Mouse (Mus musculus): Measurements from ENCODE around the gene Aqr. TPM values are rescaled to one million over a fixed set of nuclear protein-coding genes. Genes with fewer than 3 reads are reported as not detected.

Gene Aqr
- polyA plus RNA-seq, 1 experiment: 16.6 TPM

DNA sequence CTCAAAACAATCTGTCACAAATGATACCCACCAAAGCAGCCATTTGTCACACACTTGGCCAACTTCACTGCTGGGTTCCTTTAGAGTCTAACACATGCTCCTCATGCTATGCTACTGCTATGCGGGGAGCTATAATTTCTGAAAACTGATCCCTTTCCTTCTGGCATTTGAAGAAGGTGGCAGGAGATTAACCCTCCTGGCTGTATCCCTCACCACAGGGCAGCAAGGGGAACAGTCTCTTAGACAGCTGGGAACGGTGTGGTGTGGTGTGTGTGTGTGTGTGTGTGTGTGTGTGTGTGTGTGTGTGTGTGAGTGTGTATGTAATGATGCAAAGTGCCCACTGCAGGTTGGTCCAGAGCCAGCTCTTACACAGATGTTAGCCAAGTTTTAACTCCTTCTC, 51.0 kb downstream of the Aqr start:
- DNase-seq (ENCODE audit: low read depth): no peak

DNA sequence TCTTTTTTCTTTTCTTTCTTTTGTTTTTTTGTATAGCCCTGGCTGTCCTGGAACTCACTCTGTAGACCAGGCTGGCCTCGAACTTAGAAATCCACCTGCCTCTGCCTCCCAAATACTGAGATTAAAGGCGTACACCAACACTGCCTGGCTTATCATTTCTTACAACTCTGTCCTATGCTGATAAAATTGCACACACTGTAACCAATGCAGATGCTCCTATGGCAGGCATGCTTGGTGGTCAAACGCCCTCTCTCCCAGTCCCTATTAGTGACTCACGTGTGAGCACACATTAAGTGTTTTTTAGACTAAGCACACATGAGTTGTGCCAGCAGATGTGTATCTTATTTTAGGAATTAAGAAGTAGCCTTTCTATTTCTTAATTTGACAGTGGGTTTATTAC, 53.5 kb downstream of the Aqr start:
- no peak for DNase-seq (ENCODE audit: low read depth)

DNA sequence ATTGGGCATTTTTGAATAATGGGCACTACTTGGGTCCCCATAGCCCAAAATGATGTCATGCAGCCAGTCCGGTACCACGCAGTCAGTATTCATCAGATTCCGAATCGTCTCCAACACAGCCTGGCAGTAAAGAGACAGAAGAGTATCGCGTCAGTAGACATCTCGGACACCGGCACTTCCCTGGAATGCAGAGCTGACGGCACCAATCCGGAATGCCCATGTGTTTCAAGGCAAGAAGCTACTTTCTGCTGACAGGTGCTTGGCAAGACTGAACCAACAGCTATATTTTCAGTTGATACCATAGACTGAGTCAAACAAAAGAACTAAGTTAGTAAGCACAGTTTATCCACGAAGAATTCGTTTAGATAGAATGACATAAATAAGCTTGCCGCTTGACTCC, 56.2 kb downstream of the Aqr start:
- no peak for DNase-seq (ENCODE audit: low read depth)

DNA sequence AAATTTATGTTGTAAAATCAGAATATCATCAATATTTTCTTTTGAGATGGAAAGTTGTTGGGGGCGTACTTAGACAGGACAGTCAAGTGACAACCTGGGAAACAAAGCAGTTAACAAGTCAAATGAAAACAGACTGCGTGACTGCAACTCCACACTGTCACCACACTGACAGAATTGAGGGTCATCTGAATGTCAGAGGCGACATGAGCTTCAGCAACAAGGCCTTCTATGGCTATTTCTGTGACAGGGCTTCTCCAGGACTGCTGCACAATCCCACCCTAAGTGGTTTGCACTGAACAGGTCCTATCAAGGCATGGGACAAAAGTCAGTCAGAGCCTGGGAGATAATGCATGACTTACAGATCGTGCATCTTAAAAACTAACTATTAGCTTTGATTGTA, 63.5 kb downstream of the Aqr start:
- no peak for DNase-seq (ENCODE audit: low read depth)

DNA sequence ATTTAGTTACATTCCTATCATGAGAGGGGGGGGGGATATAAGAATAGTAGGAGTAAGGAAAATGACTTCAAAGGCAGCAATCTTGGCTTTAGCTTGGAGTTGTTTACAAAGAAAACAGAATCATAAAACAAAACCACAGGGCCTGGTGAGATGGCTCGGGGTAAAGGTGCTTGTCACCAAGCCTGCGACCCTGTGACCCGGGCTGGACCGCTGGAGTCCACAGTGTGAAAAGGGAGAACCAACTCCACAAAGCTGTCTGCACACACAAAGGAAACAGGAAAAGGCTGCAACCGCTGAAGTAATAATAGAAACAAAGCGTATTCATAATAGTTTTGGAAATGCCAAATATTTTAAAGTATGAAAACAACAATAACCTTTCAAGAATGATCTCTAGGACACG, 67.4 kb downstream of the Aqr start:
- DNase-seq (ENCODE audit: low read depth): no peak

DNA sequence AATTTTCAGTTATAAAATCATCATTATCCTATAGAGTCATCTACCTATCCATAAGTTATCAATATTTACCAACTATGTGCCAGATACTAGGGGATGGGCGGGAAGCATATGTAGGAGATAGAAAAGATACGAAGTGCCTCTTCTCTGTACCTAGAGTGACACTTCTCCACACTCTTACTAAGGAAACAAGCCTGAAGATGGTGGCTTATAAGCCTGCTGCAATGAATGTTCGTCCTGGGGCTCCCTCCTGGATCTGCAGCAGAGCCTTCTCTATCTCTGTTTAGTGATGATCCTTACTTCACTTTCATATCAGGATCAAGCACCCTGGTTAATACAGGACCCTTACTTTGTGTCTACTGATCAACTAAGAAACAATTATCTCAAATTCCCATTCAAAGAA, 69.2 kb downstream of the Aqr start:
- DNase-seq (ENCODE audit: low read depth): no peak

DNA sequence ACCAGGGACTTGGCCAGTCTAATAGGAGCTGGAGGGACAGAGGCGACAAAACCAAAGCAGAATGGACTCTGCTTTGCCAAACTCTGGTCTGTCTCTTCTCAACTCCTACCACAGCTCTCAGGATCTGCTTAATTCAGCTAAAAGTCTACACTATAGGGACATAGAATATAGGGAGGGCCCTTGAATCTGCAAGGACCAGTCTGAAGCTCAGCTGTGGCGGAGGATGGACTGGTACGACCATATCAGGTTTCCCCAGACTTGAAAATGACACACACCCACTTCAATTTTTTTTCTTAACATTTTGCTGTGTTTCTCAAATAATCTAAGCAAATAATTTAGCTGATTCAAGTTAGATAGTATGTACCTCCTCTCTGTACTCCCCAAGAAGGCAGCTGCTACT, 69.6 kb downstream of the Aqr start:
- DNase-seq (ENCODE audit: low read depth): no peak

DNA sequence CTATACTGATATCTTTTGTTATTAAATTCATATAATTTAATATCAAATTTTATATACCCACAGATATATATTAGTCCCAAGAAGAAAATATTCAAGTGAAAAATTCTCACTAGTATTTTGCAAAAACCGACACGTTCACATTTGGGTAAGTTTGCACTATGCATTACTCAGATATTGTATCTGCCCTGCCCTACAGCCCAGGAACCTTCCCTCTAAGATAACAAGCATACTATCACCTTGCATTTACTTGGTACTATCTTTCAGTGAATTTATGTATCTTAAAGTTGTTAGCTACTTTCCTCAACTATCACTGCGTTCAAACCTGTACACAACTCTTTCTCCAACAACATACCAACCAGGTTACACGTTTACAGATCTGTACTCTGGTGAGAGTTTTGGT, 71.3 kb downstream of the Aqr start:
- DNase-seq (ENCODE audit: low read depth): no peak

DNA sequence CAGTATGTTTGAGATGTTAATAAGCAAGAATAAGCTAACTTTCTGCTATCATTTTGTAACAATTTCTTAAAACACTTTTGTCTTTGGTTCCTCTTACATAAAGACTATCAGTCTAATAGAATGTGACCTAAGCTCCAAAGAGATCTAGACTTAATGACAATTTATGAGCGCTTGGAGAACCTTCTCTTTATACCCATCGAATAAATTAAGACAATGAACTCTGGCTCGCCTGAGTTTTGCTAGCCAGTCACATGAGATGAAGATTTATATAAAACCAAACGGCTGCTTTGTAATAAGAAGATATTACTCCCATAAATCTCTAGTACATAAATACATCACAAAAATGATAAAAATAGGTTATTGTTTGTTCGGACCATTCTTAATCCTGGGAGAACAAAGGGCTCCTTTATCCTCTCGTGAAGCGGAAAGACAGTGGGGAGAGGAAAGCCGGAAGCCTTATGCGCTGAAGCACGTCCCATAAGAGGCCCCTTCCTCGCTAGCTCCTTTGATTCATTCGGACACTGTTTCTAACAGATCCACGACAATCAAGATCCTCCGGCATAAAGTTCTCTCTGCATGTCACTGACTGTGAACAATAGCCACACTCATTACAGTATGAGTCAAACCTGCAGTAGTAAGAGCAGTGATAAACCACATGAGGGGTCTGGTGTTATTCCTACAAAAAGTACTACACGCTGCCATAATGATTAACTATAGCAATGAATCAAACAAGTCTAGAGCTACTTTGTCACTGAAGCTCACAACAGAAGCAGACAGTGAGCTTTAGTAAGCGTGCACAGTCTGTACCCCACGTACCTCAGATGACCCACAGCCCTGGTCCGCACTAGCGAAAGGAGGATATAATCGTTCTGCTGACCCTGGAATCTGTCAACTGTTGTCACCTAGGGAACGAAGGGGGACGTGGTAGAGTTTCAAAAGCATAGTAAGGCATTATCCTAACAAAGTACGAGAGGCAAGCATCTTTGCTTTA, 79.2 kb downstream of the Aqr start:
- no peak for DNase-seq (ENCODE audit: low read depth)

DNA sequence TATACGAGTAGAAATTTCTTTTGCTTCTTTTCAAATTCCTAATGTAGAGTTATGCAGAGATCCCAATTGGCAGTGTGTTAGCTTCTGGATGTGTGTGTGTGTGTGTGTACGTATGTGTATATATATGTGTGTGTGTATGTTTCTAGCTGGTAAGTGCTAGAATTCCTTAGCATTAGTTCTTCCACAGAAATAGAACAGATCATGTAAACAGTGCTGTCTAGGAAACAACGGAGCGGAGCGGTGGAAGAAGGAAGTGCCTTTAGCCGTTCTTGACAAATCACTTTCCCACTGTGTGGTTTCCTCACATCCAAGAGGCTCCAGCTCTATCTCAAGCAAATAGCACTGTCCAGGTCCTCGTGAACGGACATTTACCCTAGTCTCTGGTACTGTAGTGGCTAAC, 80.4 kb downstream of the Aqr start:
- DNase-seq (ENCODE audit: low read depth): no peak

DNA sequence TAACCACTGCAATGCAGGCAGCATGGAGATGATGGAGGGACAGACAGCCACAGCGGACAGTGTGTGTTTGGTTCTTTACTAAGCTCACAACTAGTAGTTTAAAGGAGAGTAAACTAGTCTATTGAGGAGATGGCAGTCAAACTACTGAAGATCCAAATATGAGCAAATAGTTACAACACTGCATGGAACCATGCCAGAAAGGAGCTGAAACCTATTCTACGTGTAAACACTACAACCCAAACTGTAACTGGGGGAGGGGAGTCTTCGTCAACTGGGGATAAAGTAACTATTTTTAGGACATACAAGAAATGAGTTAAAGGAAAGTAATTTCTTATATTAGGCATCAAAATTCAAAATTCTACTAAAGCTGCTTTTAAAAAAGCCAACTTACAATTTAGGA, 84.4 kb downstream of the Aqr start:
- no peak for DNase-seq (ENCODE audit: low read depth)

DNA sequence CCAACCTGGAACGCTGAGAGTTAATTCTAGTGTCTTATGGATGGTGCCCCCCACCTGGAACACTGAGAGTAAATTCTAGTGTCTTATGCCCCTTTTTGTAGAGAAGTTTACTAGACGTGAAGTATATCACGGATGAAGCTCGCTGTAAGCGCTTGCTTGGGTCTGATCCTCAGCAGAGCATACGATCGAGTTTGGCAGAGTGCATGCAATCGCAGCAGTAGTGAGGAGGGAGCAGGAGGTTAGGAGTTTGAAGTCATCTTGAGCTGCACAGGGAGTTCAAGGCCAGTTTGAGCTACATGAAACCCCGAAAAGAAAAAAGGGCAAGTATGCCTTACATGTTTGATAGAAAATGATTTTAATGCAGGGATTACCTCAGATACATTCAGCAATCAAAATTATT, 86.0 kb downstream of the Aqr start:
- no peak for DNase-seq (ENCODE audit: low read depth)

DNA sequence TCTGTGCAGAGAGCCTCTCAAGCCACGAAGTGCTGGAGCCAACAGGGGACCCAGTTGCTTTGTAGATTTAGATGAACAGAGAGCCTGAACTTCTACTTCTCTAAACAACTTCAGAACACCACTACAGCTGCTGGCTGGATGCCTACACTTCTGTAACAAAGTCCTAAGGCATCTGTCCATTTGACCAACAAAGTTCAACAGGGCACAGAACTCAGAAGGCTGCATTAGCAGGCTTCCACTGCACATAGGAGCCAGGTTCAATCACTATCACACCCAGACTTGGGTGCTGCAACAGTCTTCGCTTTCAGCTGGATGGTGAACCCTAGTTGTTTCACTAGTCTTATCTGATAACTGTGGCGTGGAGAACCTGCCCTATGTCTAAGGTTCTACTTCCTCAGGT, 87.0 kb downstream of the Aqr start:
- no peak for DNase-seq (ENCODE audit: low read depth)

DNA sequence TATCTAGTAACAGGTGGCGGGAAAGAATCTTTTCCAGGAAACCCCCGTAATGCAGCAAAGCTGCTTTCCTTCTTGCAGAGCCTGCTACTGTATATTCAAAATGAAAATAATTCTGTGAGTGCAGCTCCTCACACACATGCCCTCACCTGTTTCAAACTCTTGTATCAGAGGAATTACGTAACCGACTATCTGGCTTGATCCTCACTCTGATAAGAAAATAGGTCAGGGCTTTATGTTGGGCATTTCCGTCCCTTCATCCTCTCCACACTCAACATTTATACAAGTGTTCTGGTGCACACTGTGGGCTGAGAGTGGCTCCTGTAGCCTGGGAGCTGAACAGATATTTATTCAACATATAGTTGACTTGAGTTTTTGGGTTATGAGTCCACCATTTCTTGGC, 87.7 kb downstream of the Aqr start:
- peak; percentile 30 for DNase-seq (ENCODE audit: low read depth)

DNA sequence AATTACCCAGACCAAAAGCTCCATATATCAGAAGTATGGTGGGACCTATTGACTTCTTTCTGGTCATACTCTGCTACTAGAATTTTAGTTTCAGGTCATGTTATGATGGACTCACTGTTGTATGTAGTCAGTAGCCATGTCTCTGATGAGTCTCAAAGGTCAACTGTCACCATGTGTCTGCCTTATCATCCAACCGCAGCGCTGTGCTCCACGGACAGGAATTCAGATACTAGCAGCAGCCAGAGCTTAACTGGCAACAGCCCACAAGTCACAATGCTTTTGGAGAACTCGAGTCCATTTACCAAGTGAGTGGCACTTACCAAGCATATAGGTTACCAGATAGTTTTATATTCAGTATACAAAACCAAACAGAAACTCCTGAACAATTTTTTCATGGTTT, 89.2 kb downstream of the Aqr start:
- no peak for DNase-seq (ENCODE audit: low read depth)

DNA sequence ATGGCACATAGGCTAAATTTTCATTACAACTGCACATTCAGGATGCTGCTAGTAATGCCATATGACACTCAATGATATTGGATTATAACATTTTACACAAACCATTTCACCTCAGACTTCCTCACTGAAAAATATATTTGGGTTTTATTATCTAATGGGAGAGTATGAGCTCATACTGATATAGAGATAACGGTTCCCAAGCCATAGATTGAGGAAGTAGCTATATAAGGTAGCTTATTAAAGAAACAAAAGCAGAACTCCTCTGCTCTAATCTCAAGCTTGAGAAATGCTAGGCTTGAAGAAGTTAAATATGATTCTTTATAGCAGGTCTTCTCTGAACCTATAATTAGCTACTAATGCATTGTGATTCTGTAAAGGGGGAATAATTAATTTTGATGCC, 90.3 kb downstream of the Aqr start:
- no peak for DNase-seq (ENCODE audit: low read depth)

DNA sequence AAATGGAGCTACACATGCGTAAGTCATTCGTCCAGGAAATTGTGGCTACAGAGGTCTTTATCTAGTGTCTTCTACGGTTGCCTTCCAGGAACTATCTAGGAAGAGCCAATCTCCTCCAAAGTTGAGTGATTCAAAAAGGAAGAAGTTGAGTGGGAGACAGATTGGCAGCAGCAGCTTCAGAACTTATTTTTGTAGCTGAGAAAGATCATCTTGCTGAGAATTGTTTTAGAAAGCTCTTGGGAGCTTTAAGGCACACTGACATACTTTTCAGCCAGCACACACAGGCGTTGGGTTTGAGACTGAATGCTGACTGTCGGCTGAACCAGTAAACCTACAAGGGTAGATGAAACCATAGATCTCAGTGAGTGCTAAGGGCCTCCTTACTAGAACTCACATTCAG, 91.5 kb downstream of the Aqr start:
- DNase-seq (ENCODE audit: low read depth): no peak

DNA sequence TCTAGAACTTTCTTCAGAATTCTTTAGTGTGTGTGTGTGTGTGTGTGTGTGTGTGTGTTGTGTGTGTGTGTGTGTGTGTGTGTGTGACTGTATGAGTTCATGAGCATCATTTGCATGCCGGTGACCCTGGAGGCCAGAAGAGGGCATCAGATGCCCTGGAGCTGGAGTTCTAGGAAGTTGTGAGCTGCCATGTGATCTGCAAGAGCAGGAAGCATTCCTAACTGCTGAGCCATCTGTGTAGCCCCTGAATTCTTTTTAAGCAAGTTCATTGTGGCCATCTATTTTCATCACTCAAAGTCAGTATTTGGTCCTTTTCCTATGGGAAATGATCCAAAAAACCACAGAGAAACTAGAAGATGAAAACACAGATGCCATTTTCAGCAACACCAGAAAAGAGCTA, 92.1 kb downstream of the Aqr start:
- DNase-seq (ENCODE audit: low read depth): no peak

DNA sequence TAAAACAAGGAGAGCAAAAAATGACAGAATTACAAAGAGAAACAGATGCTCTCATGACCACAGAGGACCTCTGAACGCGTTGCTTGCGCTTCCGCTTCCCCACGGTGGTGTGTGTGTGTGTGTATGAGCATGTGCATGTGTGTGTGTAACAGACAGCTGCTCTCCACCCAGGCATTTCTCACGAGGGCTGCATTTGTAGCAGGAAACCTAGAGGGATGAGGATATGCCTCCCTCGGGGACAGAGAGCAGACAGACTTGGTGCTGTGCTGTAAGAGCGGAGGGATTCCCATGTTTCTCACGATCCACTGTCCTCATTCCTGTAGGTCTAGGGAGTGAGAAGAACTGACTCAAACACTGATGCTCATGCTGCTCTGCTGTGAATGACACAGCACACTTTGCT, 93.2 kb downstream of the Aqr start:
- no peak for DNase-seq (ENCODE audit: low read depth)

DNA sequence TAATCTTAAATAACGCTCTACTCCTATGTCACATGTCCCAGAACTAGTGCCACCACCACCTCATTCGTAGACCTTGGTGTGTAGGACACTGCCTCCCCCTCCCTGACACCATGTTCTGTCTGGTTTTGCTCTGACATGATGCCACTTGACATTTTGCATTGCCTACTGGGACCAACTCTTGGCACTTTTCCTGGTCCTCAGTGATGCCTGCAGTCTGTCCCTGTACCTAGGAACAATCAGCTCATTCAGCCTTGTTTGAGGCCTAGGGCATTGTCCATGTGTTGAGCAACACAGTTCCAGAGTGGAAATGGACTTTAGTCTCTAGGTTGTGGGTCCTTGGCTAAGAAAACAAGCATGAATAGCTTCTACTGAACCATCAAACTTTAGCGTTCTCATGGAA, 97.0 kb downstream of the Aqr start:
- DNase-seq (ENCODE audit: low read depth): peak; percentile 67

DNA sequence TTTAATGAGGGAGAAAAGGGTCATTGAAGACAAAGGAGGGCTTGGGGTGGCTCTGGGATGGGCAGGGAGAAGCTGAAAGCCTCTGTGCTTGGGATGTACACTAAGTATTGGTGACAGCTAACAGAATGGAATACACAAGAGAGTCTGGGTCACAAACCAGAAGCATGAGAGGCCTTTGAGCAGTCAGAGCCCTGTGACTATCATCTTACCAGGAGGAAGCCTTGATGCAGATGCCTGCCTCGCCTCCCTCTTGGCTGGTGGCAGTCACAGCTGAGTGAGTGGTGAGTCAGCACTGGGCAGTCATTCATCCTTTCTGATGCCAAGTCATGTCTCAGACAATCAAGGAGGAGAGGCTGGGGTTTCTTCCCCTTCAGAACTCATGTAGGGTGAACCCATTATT, 99.6 kb downstream of the Aqr start:
- DNase-seq (ENCODE audit: low read depth): no peak

DNA sequence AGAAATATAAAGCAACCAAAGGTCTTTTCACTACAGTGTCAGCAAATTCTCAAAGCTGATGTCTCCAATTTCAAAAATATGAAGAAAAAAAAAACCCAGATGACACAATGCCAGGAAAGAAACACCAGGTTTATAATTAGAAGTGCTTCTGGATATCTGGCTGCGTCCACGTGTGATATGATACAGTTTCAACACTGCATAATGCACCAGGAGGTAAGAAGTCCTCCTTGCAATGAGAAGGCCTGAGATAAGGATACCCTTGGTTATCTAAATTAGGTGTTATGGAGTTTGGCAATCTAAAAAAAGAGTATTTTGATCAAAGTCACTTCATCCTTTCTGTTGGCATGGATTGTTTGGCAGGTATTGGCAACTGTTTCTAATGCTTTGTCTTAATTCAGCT, 114.9 kb downstream of the Aqr start:
- no peak for DNase-seq (ENCODE audit: low read depth)

DNA sequence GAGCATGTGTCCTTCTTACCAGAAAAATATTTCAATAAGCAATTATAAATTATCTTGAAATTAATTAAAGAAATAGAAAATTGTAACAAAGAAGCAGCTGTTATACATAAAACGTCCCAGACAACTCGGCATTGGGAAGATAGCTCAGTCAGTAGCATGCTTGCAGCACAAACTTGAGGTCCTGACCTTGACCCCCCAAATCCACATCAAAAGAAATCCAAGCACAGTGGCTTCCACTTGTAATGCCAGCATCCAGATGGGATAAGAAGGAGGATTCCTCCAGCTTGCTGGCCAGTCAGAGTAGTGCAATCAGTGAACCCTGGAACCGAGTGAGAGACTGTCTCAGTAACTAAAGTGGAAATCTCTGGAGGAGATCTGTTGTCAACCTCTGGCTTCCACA, 120.6 kb downstream of the Aqr start:
- no peak for DNase-seq (ENCODE audit: low read depth)

DNA sequence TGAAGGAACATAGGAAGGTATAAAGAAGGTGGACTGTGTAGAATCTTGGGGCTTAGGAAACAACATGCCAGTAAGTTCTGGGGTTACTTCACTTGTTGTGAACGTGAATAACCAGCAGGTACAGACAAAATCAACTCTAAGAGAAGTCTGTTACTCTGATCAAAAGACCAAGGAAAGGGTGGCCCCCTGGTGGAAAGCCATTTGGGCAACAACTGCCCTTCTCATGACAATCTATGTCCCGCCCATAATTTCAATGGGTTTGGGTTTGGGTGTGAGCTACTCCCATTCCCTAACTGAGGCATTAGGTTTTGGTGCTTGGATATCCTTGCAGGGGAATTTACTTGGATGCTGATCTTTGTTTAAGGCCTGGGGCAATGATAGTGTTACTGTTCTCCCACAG, 122.8 kb downstream of the Aqr start:
- DNase-seq (ENCODE audit: low read depth): no peak
